Mouse (Mus musculus): ENCODE results near the gene Cdc42se2.

- TF ChIP-seq POLR2A (IDR thresholded peaks at IDR 0.05; ENCODE audit: low read depth, low read length) (no peak), CTCF (IDR thresholded peaks at IDR 0.05; ENCODE audit: borderline replicate concordance, insufficient read depth, low read length) (no peak)
Measured at GRCm38 (mm10) chr11:54775628-54776366, 11.7 kb downstream of the Cdc42se2 start.

Measured in embryonic fibroblast, embryonic 13.5 days (primary cell).